Mouse (Mus musculus) hematopoietic stem cell, adult 5-6 weeks (primary cell): Measurements from ENCODE around the gene Fnbp1l. TPM values are rescaled to one million over a fixed set of nuclear protein-coding genes. Genes with fewer than 3 reads are reported as not detected.

Experiments used
- ATAC-seq, 2 experiments: fragments of 125-278 bp in 1 of 2; replicated peaks in 1 of 2; 2 replicates each; pipeline ENCODE4 v1.8.0; 2016 to 2017; ENCODE audit warnings: inconsistent platforms in 2 of 2, mild to moderate bottlenecking in 2 of 2, moderate number of reproducible peaks in 2 of 2, low read depth in 1 of 2, moderate TSS enrichment in 1 of 2; ENCODE audit not compliant: low FRiP score in 2 of 2, poor library complexity in 2 of 2, severe bottlenecking in 2 of 2, insufficient read depth in 1 of 2, low TSS enrichment in 1 of 2
- total RNA-seq: library from RNA; stranded (forward); fragments of 172-1452, 232-1000 nt; gene quantifications from 2 replicates; pipeline ENCODE4 v1.2.3, GENCODE M21; 2017

Fnbp1l gene
- total RNA-seq, result 53.1 and 59.2 TPM in 2 replicates

DNA sequence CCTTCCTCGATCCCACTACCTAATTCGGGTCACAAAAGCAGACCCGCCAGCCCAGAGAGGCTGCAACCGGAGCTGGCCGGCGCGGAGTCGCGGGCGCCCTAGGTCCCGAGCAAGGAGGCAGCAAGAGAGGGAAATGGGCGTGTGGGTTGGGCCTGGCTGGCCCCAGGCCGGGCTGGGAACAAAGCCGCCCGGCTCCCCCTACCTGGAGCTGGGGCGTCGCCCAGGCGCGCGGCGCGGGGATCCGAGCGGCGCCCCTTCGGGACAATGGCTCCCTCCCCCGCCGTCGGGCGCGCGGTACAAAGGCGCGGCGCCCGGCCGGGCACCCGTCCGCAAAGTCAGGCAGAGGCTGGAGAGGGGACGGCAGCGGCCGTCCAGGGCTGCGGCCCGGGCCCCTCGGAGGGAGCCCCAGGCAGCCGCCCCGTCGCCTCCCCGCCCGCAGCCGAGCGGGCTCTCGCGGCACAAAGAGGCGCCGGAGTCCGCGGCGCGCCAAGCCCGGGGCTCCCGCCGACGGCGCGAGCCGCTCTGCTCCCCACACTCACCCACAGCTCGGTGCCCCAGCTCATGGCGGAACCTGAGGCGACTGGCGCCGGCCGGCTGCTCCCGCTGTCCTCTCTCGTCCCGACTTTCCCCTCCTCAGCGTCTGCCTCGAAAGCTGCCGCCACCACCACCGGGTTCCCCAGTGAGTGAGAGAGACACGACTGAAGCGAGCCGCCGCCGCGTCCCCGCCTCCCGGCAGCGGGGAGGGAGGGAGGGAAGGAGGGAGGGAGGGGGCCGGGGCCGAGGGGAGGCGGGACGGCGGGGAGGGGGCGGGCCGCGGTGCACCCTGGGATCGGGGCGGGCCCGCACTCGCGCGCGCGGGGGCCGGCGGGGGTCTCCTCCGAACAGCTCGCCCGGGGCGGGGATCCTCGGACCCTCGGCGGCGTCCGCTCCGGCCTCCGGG lies at the start of gene Fnbp1l:
Fnbp1l (minus strand) TSS at position 725 of the 940 bp plus-strand sequence.
- peak; percentile 19 to 57; a peak in 3 of 4 replicates for ATAC-seq

GRCm38 (mm10) chr3:122660795-122661194 lies 41.3 kb upstream of the Fnbp1l start:
- no peak for ATAC-seq

DNA sequence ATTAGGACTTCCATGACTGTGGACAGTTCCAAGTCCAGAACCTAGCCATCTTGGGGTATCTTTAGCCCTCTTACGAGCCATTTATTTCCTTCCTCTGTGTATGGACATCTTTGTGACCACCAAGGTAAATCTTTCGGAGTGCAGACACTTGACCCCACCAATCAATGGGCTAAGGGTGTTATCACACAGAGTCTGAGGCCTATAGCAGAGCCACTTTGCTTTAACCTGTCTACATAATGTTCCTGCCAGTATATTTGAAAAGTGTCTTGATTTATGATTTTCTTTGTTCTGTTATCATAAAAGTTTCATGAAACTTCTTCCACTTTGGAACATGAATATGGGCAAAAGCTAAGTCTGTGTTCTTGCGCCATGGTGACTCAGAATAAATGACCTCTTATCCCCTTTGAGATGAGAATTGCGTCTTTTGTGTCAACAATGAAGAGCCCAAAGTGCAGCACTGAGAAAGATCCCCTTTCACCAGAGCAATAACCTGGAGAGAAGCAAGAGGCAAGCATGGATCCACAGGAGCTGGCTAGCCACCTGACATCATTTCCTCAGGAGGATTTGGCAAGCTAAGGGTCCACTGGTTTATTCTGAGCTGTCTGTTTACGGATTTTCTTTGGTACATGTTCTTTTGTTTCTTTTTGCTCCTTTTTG lies 39.9 kb upstream of the Fnbp1l start:
- no peak for ATAC-seq

- peak in 1 of 2 experiments; percentile 62; a peak in 2 of 4 replicates for ATAC-seq
Observed at GRCm38 (mm10) chr3:122647195-122647837, 27.8 kb upstream of the Fnbp1l start.

DNA sequence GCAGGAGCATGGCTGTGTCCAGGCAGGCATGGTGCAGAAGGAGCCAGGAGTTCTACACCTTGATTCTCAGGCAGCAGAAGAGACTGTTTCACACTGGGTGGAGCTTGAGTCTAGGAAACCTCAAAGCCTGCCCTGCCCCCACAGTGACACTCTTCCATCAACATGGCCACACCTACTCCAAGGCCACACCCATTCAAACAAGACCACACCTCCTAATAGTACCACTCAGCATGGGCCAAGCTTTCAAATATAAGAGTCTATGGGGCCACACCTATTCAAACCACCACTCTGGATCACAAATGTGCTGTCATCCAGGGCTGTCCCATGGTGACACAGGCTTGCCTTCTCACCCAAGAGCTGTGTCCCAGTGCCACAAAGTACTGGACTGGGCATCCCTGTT lies 20.8 kb upstream of the Fnbp1l start:
- ATAC-seq, result no peak

GRCm38 (mm10) chr3:122639197-122639475 lies 19.6 kb upstream of the Fnbp1l start:
- ATAC-seq, result no peak

- ATAC-seq, result peak; percentile 81 to 86
Observed at GRCm38 (mm10) chr3:122638329-122639196, 19.0 kb upstream of the Fnbp1l start.

- ATAC-seq, result no peak
Observed at GRCm38 (mm10) chr3:122637280-122637679, 17.8 kb upstream of the Fnbp1l start.

DNA sequence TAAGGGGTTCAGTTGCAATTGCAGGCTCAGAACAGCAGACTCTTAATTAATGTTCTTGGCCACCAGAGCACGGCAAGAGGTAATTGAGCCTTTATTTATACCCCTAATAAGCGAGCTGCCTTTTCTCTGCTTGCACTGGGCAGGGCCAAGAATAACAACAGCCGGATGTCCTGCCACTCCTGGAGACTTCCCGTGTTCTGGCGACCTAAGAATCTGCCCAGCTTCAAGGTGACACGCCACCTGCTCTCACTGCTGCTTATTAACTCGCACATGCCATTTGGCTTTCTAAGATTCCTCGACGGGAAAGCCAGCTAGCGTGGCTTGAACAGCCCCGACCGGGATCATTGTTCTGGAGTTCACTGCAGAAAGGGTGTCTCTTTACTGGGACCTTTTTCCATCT lies 15.7 kb upstream of the Fnbp1l start:
- ATAC-seq, result no peak

DNA sequence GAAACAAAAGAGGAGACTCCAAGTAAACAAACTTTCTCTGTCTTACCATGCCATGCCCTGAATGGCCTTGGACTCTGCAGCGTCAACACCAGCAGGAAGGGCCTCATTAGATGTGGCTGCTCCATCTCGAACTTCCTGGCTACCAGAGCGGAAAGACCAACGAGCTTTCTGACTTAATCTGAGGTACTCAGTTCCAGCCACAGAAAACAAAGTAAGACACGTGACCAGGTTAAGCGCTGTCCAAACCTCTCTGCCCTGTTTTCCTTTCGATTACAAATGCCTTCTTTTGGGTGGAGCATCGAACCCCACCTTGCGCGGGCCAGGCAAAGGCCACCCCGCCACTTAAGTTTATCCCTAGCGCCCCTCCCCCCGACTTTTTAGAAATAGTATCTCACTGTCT lies 10.1 kb upstream of the Fnbp1l start:
- peak; percentile 89 to 91 for ATAC-seq

DNA sequence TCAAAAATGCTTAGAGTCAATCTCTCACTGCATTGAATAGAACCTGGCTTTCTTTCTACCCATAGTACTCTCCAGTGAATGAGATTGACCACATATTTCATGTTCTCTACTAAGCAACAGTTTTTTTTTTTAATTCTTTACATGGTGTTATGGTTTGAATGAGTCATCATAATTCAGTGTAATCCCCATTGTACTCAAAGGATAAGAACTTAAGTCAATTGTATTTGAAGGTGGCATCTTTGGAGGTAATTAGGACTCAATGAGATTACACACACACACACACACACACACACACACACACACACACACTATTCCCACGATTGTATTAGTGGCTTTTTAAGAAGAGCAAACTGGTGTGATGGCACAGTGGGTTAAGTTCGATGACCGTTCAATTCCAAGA lies 9.4 kb upstream of the Fnbp1l start:
- no peak for ATAC-seq

DNA sequence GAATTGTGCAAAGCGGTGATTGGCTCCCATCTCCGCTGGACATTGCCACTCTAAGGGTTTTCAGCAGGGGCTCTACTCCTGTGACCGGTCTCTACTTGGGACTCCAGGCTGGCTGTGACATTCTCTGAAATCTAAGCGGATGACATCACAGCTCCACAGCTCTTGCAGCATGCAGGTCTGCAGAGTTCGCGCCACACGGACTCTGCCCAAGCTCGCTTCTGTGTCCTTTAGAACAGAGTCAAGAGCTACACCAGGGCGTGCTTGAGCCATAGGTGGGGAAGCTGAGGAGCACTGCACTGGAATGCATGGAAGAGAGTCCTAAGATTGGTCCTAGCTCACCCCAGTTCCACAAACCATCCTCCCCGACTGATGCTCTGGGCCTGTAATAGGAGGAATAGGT lies 9.0 kb upstream of the Fnbp1l start:
- ATAC-seq, result no peak

DNA sequence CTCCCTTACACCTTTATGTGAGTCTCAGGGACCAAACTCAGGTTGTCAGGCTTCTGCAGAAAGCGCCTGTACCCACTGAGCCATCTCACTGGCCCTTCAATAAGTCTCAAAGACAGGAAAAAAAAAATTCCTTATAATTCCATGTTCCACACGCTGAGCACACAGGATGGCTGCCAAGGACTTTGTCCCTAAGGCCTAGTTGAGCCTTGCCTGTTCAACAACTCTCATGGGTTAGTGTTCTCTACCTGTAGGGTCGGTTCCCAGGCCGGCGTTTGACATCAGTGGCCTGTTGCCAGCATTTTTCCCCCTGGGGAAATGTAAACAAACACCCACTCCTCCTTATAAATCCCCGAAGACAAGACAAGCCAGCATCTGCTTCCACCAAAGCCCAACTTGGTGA lies 8.3 kb upstream of the Fnbp1l start:
- ATAC-seq, result no peak

GRCm38 (mm10) chr3:122624591-122624990 lies 5.1 kb upstream of the Fnbp1l start:
- no peak for ATAC-seq

DNA sequence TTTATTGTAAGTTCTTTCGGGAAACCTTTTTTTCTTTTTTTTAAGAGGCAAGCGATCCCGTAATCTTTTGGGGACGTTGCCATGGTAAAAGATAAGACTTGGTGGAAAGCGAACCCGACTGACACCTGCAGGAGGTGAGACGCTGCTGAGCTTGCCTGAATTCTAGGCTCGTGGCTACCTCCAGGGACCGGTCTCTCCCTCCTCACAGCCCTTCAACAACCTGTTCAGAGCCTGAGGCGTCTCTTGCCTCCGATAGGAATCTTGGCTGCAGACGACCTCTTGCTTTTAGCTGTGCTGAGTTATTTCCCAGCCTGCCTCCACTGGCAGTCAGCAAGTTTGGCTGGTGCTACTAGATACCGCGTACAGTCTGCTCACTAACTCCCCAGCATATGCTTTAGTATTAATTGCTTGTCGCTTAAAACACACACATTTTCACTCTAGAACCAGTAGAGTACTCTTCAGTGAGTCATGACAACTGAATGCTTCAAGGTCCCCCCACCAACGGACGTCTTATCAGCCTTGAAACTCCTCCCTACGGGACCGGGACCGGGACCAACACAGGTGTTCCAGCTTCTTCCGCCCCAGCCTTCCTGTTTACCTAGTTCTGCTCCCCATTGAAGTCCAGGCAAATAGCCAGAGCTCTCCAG lies 893 bp upstream of the Fnbp1l start:
- ATAC-seq, result peak; percentile 42 to 47

DNA sequence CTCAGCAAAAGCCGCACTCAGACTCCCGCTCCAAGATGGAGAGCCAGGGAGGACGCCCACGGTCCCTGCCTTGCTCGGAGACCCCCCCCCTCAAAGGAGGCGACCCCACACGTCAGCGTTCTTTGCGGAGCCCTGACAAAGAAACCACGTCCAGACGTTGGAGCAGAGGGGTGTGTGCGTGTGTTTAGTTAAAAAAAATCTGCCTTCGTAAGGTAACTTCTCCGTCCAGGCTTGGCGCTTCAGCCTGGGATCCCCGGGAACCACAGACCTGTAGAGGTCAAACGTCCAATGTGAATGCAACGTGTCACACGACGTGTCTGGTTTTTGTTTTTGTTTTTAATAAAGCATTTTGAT lies 393 bp upstream of the Fnbp1l start:
- peak; percentile 3 to 29; a peak in 1 of 4 replicates for ATAC-seq

GRCm38 (mm10) chr3:122618402-122618801 lies 1.1 kb downstream of the Fnbp1l start:
- no peak for ATAC-seq
